Comparison of ENCODE assay signal across 13 mouse cellular contexts in the genomic region with DNA sequence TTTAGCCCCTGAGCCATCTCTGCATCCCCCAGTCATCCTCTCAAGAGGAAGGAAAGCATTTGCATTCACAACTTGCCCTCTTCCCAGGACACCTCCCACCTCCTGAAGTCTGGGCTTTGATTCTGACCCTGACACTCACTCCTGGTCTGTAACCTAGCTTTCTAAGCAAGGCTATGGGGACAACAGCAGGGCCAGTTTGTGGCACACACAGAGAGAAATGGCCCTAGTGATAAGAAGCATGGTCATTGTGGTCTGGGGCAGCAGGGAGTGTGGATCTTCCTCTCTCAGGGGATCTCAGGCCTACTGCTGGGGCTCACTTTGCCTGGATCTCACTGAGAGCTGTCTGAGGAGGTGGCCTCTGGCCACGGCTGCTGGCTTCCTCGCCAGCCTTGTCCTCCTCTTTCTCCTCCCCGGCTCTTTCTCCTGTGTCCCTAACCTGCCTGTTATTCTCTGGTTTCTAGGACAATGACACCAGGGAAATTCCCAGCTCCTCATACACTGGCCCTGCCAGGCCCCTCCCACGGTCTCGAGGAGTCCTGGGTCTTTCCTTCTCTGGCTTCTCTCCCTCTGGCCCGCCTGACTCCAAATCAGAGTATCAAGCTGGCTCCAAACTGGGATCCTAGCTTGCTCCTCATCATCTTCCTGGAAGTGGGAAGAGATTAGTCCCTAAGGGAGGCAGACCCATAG. TPM values are rescaled to one million over a fixed set of nuclear protein-coding genes. Genes with fewer than 3 reads are reported as not detected.
DNase-seq lines count a peak whose midpoint lies in the region; ATAC-seq and TF ChIP-seq lines count a peak whose summit lies in the region.
"Had no signal": no experiment of that assay in that cellular context is flagged by ENCODE, and none has a peak within 500 bp of the region (broad histone marks: within the 10 kb centered on the region; RNA-seq: fewer than 3 reads in every experiment).

No protein-coding gene starts in this region.

- H3ac ChIP-seq in myocyte (ENCODE audit: control insufficient read depth, insufficient read length), result no peak overlapping the region

- H3K36me3 ChIP-seq in liver, adult 2 months (ENCODE audit: control insufficient read depth, insufficient read depth, low read length), result no peaks in the 10 kb centered on the region
- H3K36me3 ChIP-seq in liver, embryonic 12.5 days, result no peaks in the 10 kb centered on the region
- H3K36me3 ChIP-seq in myocyte (ENCODE audit: control insufficient read depth, insufficient read depth), result no peaks in the 10 kb centered on the region
- H3K36me3 ChIP-seq in kidney, embryonic 15.5 days, result no peaks in the 10 kb centered on the region

- no peak for TF ChIP-seq POLR2A in liver, adult 2 months (IDR thresholded peaks at IDR 0.05; ENCODE audit: extremely low read depth, insufficient read depth, low read length)
- TF ChIP-seq POLR2A in myocyte (IDR thresholded peaks at IDR 0.05; ENCODE audit: insufficient read length, low read depth), result no peak

- H3K9me3 ChIP-seq in liver, embryonic 12.5 days (replicated peaks), result no peaks in the 10 kb centered on the region
- H3K9me3 ChIP-seq in kidney, embryonic 15.5 days (replicated peaks), result no peaks in the 10 kb centered on the region

- H3K4me2 ChIP-seq in liver, embryonic 12.5 days, result no peak overlapping the region
- peak overlapping the region; percentile 35 for H3K4me2 ChIP-seq in myocyte (ENCODE audit: low read depth)
- no peak overlapping the region for H3K4me2 ChIP-seq in kidney, embryonic 15.5 days

- H3K27ac ChIP-seq in liver, adult 2 months (replicated peaks; ENCODE audit: insufficient read depth, low read depth, low read length), result peak overlapping the region; percentile 72
- no peak overlapping the region for H3K27ac ChIP-seq in liver, embryonic 12.5 days
- H3K27ac ChIP-seq in kidney, embryonic 15.5 days, result no peak overlapping the region

- TF ChIP-seq CTCF in liver, adult 2 months (IDR thresholded peaks at IDR 0.05; ENCODE audit: low read depth, low read length), result no peak

- no peaks in the 10 kb centered on the region for H3K79me2 ChIP-seq in liver, adult 2 months (ENCODE audit: control insufficient read depth, insufficient read depth, low read length)
- no peaks in the 10 kb centered on the region for H3K79me2 ChIP-seq in myocyte (ENCODE audit: control insufficient read depth, insufficient read depth)

- peaks cover 4% of the 10 kb centered on the region for H3K4me1 ChIP-seq in liver, adult 2 months (ENCODE audit: control insufficient read depth, insufficient read depth, low read length)
- H3K4me1 ChIP-seq in liver, embryonic 12.5 days, result peaks cover 62% of the 10 kb centered on the region
- H3K4me1 ChIP-seq in kidney, embryonic 15.5 days, result peaks cover 20% of the 10 kb centered on the region; the same call in 1 of the 2 replicates

- peak; percentile 51 for DNase-seq in adrenal gland, postnatal 10 days
- no peak for DNase-seq in adrenal gland, adult 18-20 months (ENCODE audit: low spot score in 2 of 2)
- no peak for DNase-seq in liver, adult 2 months (ENCODE audit: extremely low read depth, low read depth, low spot score)
- DNase-seq: kidney, adult 9 months; layer of hippocampus, postnatal 36 days; spleen, adult 18-20 months; thymus, postnatal 36 days had no signal

- peak overlapping the region; percentile 43; the same call in 1 of the 2 replicates for H3K9ac ChIP-seq in liver, adult 2 months (ENCODE audit: low read depth, low read length)
- no peak overlapping the region for H3K9ac ChIP-seq in liver, embryonic 12.5 days
- H3K9ac ChIP-seq in kidney, embryonic 15.5 days, result no peak overlapping the region

- H3K4me3 ChIP-seq in liver, adult 2 months (ENCODE audit: insufficient read depth, low read depth, low read length), result peak overlapping the region; percentile 18; the same call in 1 of the 2 replicates
- H3K4me3 ChIP-seq in liver, embryonic 12.5 days, result no peak overlapping the region
- no peak overlapping the region for H3K4me3 ChIP-seq in myocyte
- H3K4me3 ChIP-seq in kidney, embryonic 15.5 days (replicated peaks), result no peak overlapping the region

- ATAC-seq in liver, embryonic 12.5 days, result no peak
- peak; percentile 16 for ATAC-seq in common myeloid progenitor, adult 5-6 weeks (replicated peaks; ENCODE audit: low read depth, poor library complexity, severe bottlenecking)
- ATAC-seq in erythroblast, adult 5-6 weeks (replicated peaks; ENCODE audit: low FRiP score, poor library complexity, severe bottlenecking), result no peak
- no peak for ATAC-seq in kidney, embryonic 15.5 days (replicated peaks; ENCODE audit: low FRiP score)
- ATAC-seq: forebrain, embryonic 14.5 days had no signal

- 63% methylated on average over 6 of the region's 6 CpGs for WGBS in liver, adult 2 months
- WGBS in liver, embryonic 12.5 days (ENCODE audit: insufficient replicate concordance), result 64% methylated on average over 6 of the region's 6 CpGs
- 70% methylated on average over 6 of the region's 6 CpGs for WGBS in kidney, embryonic 15.5 days

- no peaks in the 10 kb centered on the region for H3K27me3 ChIP-seq in liver, adult 2 months (ENCODE audit: control insufficient read depth, insufficient read depth, low read length)
- H3K27me3 ChIP-seq in liver, embryonic 12.5 days (replicated peaks), result no peaks in the 10 kb centered on the region
- no peaks in the 10 kb centered on the region for H3K27me3 ChIP-seq in myocyte (ENCODE audit: control insufficient read depth, insufficient read depth, insufficient read length)
- no peaks in the 10 kb centered on the region for H3K27me3 ChIP-seq in kidney, embryonic 15.5 days

TF ChIP-seq in myocyte, 11 proteins besides CTCF, POLR2A, EP300 and RAD21:
- TF ChIP-seq CEBPB (IDR thresholded peaks at IDR 0.05; ENCODE audit: insufficient read depth, poor library complexity, severe bottlenecking) (no peak), MAX (IDR thresholded peaks at IDR 0.05; ENCODE audit: low read depth) (no peak), TCF3 (IDR thresholded peaks at IDR 0.05; ENCODE audit: insufficient read length, low read depth) (no peak), REST (IDR thresholded peaks at IDR 0.05; ENCODE audit: insufficient read depth, insufficient read length) (no peak), MYOG (IDR thresholded peaks at IDR 0.05; ENCODE audit: control insufficient read depth in 1 of 3, insufficient read depth in 1 of 3, insufficient read length in 2 of 3, low read depth in 2 of 3) (no peak), USF1 (IDR thresholded peaks at IDR 0.05; ENCODE audit: low read depth) (no peak), TCF12 (IDR thresholded peaks at IDR 0.05; ENCODE audit: insufficient read depth, poor library complexity, severe bottlenecking) (no peak), MYOD1 (IDR thresholded peaks at IDR 0.05; ENCODE audit: control insufficient read depth in 1 of 3, insufficient read length in 2 of 3, low read depth in 2 of 3) (no peak), POLR2AphosphoS2 (IDR thresholded peaks at IDR 0.05; ENCODE audit: insufficient read length, low read depth) (no peak), SRF (IDR thresholded peaks at IDR 0.05; ENCODE audit: control insufficient read depth, insufficient read length, low read depth) (no peak)

RNA-seq across cellular contexts. Expression of a gene that starts 1.4 kb away (rescaled TPM):
- 10 to 100 TPM; 53.2 to 64.1 TPM for total RNA-seq in adrenal gland, postnatal 10 days (2021)
- 10 to 100 TPM; 63.7 to 85.8 TPM for total RNA-seq in adrenal gland, adult 18-20 months (2021)
- 3.0 TPM in 2 replicates for total RNA-seq in liver, adult 2 months (2014; rRNA removed)
- 7.2 and 8.1 TPM in 2 replicates for polyA plus RNA-seq in liver, adult 2 months (2012; rRNA removed)
- 7.4 and 7.6 TPM in 2 replicates for polyA plus RNA-seq in liver, embryonic 12.5 days (2016; fragmentation: Nextera tagmentation; extraction: Ambion mirVana)
- 14.9 and 20.2 TPM in 2 replicates for total RNA-seq in common myeloid progenitor, adult 5-6 weeks (2017)
- polyA plus RNA-seq in myocyte (2012; fragmentation: generic; extraction: Trizol), result 34.5 TPM
- 13.6 and 13.8 TPM in 2 replicates for total RNA-seq in erythroblast, adult 5-6 weeks (2015; ENCODE audit: low replicate concordance)
- total RNA-seq in erythroblast, adult 5-6 weeks (2017; ENCODE audit: low replicate concordance), result 20.5 and 25.6 TPM in 2 replicates
- polyA plus RNA-seq in kidney, embryonic 15.5 days (2015; fragmentation: Nextera tagmentation; extraction: Ambion mirVana), result 16.8 and 20.7 TPM in 2 replicates

RNA-seq across cellular contexts. Expression of a gene that starts 59.1 kb away (rescaled TPM):
- 100 to 1,000 TPM; 116 to 123 TPM for total RNA-seq in adrenal gland, postnatal 10 days (2021)
- total RNA-seq in adrenal gland, adult 18-20 months (2021), result 100 to 1,000 TPM; 218 to 375 TPM
- total RNA-seq in liver, adult 2 months (2014; rRNA removed), result 2.0 and 3.1 TPM in 2 replicates
- polyA plus RNA-seq in liver, adult 2 months (2012; rRNA removed), result 2.7 and 3.3 TPM in 2 replicates
- 30.9 and 32.9 TPM in 2 replicates for polyA plus RNA-seq in liver, embryonic 12.5 days (2016; fragmentation: Nextera tagmentation; extraction: Ambion mirVana)
- total RNA-seq in common myeloid progenitor, adult 5-6 weeks (2017), result 0.23 and 0.29 TPM in 2 replicates
- 9.4 TPM for polyA plus RNA-seq in myocyte (2012; fragmentation: generic; extraction: Trizol)
- 20.9 and 32.1 TPM in 2 replicates for total RNA-seq in erythroblast, adult 5-6 weeks (2015; ENCODE audit: low replicate concordance)
- 0.84 and 1.8 TPM in 2 replicates for total RNA-seq in erythroblast, adult 5-6 weeks (2017; ENCODE audit: low replicate concordance)
- 156 and 157 TPM in 2 replicates for polyA plus RNA-seq in kidney, embryonic 15.5 days (2015; fragmentation: Nextera tagmentation; extraction: Ambion mirVana)
